Mouse (Mus musculus): ENCODE data around the gene Rps25.
"Not testable (repeated sequence)": the region's sequence is repeated elsewhere in the genome, so short reads cannot be mapped to it uniquely, and the experiment has no call there.

The Rps25 gene

DNA sequence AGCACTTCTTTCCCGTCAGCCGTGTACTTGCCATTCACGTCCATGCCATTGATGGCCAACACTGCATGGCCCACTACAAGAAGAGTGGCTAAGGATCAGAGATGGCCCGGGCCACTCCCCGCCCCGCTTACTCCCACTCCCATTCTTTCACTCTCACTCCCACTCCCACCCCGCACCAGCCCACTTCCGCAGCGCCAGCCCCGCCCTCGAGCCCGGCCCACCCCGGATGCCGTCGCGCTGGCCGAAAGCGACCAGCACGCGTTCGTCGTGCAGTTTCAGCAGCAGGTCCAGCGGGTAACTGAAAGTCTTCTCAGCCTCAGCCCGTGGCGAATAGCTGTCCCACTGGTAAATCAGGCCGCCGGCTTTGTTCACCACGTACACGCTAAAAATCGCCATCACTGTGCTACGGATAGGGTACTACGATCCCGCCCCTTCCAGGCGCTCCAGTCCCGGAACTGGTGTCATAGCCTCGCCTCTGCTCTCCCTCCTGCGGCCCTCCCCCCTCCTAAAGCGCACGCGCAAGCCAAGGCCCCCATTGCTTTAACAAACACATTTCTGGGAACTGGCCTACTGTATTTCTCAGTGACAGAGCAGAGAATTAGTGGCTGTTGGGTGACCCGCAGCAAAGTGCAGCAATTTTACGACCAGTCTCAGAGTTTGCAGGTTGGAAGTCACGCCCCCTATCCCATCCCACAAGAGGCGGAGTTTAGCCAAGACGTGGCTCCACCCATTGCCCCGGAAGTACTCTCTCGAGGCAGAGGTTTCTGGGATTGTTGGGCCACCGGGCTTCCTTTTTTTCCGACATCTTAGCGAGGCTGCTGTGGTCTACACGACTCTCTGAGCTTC, at the start of gene Rps25, which contains the start of gene Trappc4:
Gene Rps25 (plus strand): TSS at position 234 of the 846 bp plus-strand sequence.
Gene Trappc4 (minus strand): TSS at position 695 of the 846 bp plus-strand sequence.
- peak; percentile 81 for DNase-seq (ENCODE audit: low spot score)

DNA sequence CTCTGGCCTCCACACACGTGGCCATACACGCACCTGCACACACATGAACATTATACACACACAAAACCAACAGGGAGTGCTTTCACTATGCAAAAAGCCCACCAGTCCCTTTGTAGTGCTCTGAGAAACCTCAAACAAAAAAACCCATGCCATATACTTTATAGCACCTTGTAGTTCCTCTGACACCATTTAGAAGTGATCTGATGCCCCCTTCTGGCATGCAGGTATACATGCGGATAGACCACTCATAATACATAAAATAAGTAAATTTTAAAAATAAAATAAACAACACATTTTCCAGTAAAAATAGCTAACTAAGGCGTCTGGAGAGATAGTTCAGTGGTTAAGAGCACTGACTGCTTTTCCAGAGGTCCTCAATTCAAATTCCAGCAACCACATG, 49.7 kb upstream of the Rps25 start:
- no peak for DNase-seq (ENCODE audit: low spot score)

DNA sequence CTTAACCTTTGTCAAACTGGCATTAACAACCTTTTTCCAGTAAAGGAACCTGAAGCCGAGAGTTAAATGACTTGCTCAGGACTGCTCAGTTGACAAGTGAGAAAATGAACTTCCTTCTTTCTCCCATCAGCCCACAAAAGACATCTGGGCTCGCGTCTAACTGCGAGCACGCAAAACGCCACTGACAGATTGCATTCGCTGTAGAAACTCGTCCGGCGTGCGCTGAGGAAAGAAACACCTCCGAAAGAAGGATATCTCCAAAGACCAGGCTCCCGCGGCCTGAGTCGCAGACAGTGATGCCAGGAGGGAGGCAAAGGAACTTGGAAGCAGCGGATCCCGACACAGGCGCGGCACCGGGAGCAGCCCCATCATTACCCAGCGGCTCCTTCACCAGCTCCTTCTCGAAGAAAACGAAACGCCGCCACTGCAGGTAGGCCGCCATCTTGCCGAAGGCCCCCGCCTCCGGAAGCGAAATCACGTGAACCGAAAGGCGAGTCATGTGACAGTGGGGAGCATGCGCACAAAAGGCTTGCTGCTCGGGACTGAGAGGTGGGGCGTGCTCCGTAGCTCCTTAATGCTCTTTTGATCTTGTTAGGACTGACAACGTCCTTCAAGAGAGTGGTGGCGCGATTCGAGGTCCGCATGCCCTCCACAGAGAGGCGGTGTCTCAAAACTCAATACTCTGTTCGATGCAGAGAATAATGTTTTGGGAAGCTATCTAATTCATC, 45.6 kb upstream of the Rps25 start, which contains the start of gene Vps11:
Gene Vps11 (minus strand): TSS at position 481 of the 728 bp plus-strand sequence.
- DNase-seq (ENCODE audit: low spot score): peak; percentile 95

DNA sequence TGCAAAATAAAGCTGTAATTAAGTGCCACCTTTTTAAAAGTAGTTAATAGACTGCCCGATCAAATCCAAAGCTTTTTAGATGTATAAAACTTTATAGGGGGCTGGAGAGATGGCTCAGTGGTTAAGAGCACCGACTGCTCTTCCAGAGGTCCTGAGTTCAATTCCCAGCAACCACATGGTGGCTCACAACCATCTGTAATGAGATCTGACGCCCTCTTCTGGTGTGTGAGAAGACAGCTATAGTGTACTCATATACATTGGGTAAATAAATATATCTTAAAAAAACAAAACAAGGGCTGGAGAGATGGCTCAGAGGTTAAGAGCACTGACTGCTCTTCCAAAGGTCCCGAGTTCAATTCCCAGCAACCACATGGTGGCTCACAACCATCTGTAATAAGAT, 45.0 kb upstream of the Rps25 start:
- not testable (repeated sequence) for DNase-seq (ENCODE audit: low spot score)

DNA sequence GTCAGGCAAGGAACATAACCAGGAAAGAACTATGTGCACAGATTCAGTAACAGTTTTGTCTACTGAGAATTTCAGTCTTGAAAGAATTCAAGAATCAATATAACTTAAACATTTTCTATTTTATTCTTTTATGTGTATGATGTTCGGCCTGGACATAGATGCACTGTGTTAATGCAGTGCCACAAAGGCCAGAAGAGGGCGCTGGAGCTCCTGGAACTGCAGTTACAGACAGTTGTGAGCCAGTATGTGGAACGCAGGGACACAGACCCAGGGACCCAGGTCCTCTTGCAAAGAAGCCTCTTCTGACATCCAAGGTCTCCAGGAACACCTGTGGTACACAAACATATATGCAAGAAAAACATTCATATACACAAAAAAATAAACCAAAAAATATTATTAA, 42.5 kb upstream of the Rps25 start:
- DNase-seq (ENCODE audit: low spot score): no peak

DNA sequence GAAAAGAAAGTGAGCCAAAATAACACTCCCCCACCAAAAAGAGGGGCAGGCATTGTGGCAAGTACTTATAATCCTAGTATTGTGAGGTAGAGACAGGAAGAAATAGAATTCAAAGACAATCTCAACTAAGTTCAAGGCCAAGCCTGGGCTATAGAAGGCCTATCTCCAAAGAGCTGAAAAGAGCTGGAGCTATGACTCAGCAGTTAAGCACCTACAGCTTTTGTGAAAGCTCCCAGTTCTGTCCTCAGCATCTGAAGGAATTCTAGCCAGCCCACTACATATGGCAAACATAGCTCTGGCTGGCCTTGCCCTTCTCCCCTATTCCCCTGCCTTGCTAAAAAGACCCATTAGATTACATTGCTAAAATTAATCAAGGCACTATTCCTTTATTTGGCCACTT, 33.6 kb upstream of the Rps25 start:
- no peak for DNase-seq (ENCODE audit: low spot score)

DNA sequence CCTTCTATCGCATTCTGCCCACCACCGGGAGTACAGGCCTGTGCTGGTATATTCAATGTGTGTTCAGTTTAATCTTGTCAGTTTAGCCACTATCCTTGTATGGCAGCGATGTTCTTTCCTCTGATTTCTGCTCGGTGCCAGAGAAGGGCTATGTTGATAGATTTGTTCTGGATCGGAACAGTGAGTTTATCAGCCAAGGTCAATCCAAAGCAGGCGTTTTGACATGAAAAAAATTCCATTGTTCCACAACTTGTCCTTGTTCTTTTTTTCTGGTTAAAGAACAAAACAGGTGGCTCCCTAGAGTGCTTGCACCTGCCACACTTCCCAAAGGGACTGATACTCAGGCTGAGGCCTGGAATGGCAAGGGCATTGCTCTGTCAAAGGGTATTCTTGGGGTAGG, 30.8 kb upstream of the Rps25 start:
- DNase-seq (ENCODE audit: low spot score): no peak

DNA sequence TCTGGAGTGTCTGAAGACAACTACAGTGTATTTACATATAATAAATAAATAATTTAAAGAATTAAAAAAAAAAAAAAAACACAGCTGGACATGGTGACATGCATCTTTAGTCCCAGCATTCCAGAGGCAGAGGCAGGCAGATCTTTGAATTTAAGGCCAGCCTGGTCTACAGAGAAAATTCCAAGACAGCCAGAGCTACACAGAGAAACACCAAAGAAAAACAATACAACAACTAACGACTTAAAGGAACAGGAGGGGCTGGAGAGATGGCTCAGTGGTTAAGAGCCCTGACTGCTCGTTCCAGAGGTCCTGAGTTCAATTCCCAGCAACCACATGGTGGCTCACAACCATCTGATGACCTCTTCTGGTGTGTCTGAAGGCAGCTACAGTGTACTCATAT, 29.6 kb upstream of the Rps25 start:
- DNase-seq (ENCODE audit: low spot score): not testable (repeated sequence)

DNA sequence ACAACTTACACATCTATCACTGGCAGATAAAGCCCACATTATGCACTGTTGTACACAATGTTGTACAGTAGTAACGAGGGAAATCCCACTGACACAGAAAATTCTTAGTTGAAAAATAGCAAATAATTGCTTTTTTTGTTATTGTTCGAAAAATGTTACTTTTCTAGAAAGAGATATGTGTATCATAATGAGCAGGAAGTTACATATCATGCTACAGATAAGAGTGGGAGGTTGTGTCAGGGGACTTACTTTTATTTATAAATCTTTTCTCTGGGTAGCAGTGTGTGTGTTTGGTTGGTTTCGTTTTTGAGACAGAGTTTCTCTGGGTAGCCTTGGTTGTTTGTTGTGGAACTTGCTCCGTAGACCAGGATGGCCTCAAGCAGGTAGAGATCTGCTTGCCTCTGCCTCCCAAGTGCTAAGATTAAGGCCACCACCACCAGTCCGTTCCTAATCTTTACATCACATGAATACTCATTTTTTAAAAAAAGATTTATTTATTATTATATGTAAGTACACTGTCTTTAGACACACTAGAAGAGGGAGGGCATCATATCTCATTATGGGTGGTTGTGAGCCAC, 28.7 kb upstream of the Rps25 start:
- no peak for DNase-seq (ENCODE audit: low spot score)

DNA sequence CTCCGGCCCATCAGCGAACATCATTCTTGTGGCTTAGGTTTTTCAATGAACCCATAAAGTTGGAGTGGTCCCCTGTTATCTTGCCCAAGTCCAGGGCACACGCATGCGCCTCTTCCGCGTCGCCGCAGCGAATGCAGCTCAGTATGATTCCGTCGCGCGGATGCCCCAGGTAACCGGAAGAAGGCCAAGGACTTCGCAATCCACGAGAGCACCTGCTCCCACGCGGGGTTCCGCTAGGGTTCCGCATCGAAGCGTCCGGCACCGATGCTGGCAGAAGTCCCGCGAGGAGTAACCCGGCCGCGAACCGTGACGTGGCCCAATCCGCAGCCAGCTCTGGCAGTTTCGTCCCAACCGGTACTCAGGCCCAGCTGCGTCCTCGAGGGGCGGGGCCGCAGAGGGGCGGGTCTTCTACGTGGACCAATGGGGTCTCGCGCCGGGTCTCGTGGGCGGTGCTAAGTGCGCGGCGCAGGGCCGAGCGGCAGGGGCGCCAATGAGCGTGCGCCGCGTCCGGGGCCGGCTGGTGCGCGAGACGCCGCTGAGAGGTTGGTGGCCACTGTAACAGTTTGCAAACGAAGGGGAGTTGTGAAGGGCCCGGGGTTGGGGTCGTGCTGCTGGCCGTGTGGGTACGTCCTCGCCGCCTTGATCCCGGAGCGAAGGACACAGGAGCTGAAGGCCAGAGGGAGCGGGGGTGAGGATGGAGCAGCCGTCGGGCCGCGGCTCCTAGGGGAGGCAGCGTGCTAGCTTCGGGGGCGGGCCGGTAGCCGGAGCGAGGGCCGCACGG, 27.7 kb upstream of the Rps25 start, which contains the start of gene Hyou1:
Gene Hyou1 (plus strand): TSS at position 437 of the 781 bp plus-strand sequence.
- peak; percentile 98 for DNase-seq (ENCODE audit: low spot score)

DNA sequence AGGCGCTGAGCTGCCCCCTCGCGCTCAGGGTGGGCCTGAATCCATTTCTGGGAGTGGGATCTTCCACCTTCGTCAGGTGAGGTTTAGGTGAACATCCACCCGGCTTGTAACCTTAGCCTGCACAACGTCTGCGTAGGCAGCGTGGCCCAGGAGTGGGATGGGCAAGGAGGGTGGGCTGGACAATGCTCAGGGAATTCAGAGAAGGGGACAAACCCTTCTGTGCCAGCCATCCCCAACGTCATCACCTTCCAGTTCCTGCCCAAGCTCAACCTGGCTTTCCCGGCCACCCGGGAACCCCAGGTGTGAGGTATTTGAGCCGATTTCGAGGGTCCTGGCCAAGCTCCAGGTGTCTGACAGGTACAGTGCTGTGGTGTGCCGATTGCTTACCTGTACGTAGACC, 27.1 kb upstream of the Rps25 start:
- no peak for DNase-seq (ENCODE audit: low spot score)

DNA sequence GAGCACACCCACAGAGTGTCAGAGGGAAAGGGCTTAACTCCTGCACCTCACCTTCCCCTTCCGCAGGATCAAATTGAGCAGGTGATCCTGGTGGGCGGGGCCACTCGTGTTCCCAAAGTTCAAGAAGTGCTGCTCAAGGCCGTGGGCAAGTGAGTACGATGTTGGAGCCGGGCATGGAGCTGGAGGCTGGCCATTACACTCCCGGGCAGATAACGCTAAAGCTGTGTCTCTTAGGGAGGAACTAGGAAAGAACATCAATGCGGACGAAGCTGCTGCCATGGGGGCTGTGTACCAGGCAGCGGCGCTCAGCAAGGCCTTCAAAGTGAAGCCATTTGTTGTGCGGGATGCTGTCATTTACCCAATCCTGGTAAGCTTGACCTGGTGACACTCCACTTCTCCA, 22.3 kb upstream of the Rps25 start:
- DNase-seq (ENCODE audit: low spot score): no peak

DNA sequence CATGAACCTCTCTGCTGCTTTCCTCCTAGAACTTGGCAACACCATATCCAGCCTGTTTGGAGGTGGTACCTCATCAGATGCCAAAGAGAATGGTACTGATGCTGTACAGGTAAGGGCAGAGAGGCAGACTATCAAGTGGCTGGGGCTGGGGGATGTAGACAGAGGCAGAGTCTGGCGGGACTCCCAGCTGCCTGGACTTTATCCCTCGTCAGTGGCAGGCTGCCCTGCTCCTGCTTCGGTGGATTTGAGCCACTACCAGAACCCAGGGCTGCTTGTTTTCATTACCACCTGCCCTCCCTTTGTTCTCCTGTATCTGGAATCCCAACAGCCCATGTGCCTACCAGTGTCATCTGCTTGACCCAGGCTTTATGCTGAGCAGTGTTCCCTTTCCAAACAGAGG, 19.7 kb upstream of the Rps25 start:
- no peak for DNase-seq (ENCODE audit: low spot score)

DNA sequence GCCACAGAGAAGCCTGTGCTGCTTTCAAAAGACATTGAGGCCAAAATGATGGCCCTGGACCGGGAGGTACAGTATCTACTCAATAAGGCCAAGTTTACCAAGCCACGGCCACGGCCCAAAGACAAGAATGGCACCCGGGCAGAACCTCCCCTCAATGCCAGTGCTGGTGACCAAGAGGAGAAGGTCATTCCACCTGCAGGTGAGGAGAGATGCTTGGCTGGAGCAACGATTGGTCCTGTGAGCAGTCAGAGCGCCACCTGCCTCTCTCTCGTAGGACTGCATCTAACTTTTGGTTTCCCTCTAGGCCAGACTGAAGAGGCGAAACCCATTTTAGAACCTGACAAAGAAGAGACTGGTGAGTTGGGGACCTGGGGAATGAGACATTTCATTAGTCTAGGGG, 17.7 kb upstream of the Rps25 start:
- no peak for DNase-seq (ENCODE audit: low spot score)

DNA sequence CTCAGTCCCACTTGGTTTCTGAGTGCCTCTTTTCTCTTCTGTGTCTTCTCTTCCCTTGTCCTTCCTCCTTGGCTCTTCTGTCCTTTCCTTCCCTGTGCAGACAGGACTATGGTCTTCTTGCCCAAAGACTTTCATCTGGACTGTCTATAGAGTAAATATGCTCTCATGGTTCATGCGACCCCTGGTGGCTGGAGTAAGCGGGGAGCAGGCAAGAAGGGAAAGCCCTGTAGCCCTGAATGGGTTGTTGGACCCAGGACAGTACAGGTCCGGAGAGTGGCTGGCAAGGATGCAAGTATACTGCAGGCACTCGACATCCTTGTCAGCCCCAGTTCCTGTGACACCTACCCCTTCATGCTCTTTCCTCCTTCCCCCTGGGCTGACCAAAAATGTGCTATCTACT, 15.5 kb upstream of the Rps25 start:
- DNase-seq (ENCODE audit: low spot score): peak; percentile 48

DNA sequence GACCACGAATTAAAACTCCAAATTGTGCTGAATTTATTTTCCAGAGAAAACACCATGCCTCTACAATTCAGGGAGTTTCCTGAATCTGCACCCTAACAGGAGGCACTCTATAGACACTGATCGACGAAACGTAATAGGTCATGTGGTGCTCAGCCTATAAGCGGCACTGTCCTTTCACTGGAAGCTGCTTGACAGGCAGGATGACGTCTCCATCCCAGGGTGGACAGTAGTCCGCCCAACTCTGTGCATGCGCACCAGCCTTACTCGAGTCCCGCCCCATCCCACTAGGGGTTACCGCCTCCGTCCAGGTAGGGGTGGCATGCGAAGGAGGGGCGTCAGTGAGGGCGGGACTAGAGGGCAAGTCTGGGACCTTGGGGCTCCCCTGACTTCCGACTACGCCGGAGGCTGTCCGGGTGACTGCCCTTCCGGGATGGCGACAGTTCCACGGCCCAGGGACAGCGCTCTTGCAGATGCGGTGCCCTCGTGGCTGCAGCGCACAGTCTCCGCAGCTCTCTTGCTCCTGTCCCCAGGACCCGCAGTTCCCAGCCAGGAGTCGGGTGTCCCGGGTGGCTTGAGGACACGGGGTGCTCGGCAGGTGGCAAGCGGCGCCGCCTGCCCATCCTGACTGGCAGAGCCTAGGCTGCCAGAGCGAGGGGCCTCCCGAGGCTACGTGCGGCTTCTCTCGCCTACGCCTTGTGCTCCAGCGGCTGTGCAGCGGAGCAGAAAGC, 10.1 kb upstream of the Rps25 start, which contains the start of gene Slc37a4:
Gene Slc37a4 (plus strand): TSS at position 169 of the 728 bp plus-strand sequence.
- peak; percentile 74 for DNase-seq (ENCODE audit: low spot score)

DNA sequence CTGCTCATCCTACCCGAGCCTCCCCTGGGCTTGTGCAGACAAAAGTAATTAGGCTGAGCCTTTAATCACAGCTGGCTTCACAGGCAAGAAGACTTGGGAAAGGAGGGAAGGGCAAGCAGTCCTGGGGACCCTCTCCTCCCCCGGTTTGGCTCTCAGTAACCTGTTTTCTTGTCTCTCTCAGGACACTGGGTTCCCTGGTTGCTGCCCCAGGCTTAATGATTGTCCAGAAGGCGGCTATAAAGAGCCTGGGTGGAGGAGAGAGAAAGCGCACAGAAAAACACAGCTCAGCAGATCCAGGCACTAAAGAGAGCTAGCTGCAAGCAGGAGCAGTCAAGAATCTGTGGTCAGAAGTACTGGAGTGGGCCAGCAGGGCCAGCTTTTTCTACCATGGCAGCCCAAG, 8.9 kb upstream of the Rps25 start:
- no peak for DNase-seq (ENCODE audit: low spot score)

DNA sequence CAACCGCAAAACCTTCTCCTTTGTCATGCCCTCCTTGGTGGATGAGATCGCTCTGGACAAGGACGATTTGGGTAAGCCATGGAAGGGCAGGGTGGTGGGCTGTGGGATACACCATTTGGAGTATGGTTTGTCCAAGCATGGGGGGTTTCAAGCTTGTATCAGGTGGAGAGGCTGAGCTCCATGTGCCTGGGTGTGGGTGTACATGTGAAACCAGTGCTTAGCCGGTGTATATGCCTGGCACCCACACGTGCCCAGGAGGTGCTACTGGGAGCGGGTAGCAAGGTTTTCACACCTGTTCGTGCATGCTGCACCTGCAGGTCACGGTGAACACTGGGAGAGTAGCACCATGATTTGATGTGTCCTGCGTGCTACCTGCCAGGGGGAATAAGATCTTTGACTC, 8.4 kb upstream of the Rps25 start:
- no peak for DNase-seq (ENCODE audit: low spot score)

DNA sequence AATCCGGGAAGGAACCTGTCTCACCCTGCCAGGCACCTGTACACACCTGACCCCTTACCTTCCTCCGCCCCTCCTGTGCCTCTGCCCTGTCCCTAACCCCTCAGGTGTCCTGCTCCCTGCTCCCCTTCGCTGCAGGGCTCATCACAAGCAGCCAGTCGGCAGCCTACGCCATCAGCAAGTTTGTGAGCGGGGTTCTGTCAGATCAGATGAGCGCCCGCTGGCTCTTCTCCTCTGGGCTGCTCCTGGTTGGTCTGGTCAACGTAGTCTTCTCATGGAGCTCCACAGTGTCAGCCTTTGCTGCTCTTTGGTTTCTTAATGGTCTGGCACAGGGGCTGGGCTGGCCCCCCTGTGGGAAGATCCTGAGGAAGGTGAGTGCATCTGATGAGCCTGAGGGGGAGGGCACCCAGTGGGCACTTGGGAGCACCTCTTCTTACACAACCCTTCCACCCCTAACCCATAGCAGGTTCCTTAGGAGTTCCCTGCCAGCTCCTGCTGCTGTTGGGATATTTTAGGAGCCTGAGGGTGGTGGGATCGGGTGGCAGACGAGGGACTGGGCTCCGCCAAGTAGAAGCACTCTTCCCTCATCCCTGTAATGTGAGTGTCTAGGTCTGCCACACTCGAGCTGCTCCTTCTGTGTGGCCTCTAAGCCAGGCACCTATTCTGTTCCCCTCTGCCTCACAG, 7.7 kb upstream of the Rps25 start:
- DNase-seq (ENCODE audit: low spot score): no peak

DNA sequence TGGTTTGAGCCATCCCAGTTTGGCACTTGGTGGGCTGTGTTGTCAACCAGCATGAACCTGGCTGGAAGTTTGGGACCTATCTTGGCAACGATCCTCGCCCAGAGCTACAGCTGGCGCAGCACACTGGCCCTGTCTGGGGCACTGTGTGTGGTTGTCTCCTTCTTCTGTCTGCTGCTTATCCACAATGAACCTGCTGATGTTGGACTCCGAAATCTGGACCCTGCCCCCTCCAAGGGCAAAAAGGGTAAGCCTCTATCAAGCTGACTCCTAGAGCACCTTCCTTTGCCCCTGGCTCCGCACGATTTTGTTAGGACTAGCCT, 7.2 kb upstream of the Rps25 start:
- DNase-seq (ENCODE audit: low spot score): no peak

DNA sequence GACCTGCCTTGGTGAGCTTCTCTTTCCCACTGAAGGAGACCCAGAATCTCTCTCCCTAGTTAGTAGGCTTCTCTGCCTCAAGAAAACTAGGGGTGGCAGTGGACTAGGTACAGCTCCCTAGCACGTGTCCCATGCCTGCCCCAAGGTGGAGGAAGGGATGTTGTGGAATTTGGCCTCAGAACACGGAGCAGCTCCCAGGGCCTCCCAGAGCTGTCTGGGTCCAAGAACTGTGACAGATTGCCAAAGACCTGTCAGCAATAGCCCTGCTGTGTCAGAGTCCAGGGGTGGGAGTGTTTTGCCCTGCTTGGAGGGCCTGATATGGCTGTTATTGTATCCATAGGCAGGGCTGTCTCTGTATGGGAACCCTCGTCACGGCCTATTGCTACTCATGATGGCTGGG, 5.9 kb upstream of the Rps25 start:
- DNase-seq (ENCODE audit: low spot score): no peak
